In genomic region chr3:107496086-107496850, GRCm38 (mm10) we compare ENCODE assay signal across 16 mouse cellular contexts. TPM values are rescaled to one million over a fixed set of nuclear protein-coding genes. Genes with fewer than 3 reads are reported as not detected.
DNase-seq lines count a peak whose midpoint lies in the region; ATAC-seq and TF ChIP-seq lines count a peak whose summit lies in the region.
"Had no signal": no experiment of that assay in that cellular context is flagged by ENCODE, and none has a peak within 500 bp of the region (broad histone marks: within the 10 kb centered on the region; RNA-seq: fewer than 3 reads in every experiment).

No protein-coding gene starts in this region.

- no peak overlapping the region for H3K27ac ChIP-seq in kidney, postnatal 0 days
- H3K27ac ChIP-seq in forebrain, embryonic 16.5 days (ENCODE audit: low read length) = peak overlapping the region; percentile 49
- H3K27ac ChIP-seq in midbrain, postnatal 0 days (ENCODE audit: low read depth, low read length) = no peak overlapping the region
- no peak overlapping the region for H3K27ac ChIP-seq in liver, embryonic 11.5 days (ENCODE audit: low read depth, low read length)
- H3K27ac ChIP-seq: limb, embryonic 13.5 days had no signal

- no peaks in the 10 kb centered on the region for H3K27me3 ChIP-seq in kidney, postnatal 0 days (ENCODE audit: insufficient read depth, low read length)
- no peaks in the 10 kb centered on the region for H3K27me3 ChIP-seq in forebrain, embryonic 16.5 days (replicated peaks; ENCODE audit: control insufficient read depth, insufficient read depth, low read length)
- H3K27me3 ChIP-seq in midbrain, postnatal 0 days (ENCODE audit: insufficient read depth, low read length) = no peaks in the 10 kb centered on the region
- no peaks in the 10 kb centered on the region for H3K27me3 ChIP-seq in liver, embryonic 11.5 days (replicated peaks; ENCODE audit: control insufficient read depth, insufficient read depth, low read length)
- H3K27me3 ChIP-seq: limb, embryonic 13.5 days had no signal

- DNase-seq in cerebellum, adult 11-12 months = peak; percentile 63
- DNase-seq in cerebellum, postnatal 36 days = no peak
- no peak for DNase-seq in kidney, postnatal 0 days (ENCODE audit: low spot score)
- DNase-seq in kidney, adult 8-10 months = no peak
- DNase-seq in midbrain, postnatal 0 days (ENCODE audit: low spot score) = peak; percentile 84
- DNase-seq in liver, embryonic 11.5 days (ENCODE audit: low spot score) = no peak
- DNase-seq in thymus, postnatal 25 days = no peak
- DNase-seq: heart, adult 18-20 months had no signal

- WGBS in kidney, postnatal 0 days = 52% methylated on average over 13 of the region's 13 CpGs
- WGBS in forebrain, embryonic 16.5 days = 36% methylated on average over 13 of the region's 13 CpGs
- WGBS in midbrain, postnatal 0 days = 45% methylated on average over 13 of the region's 13 CpGs
- 74% methylated on average over 13 of the region's 13 CpGs for WGBS in liver, embryonic 11.5 days

- no peaks in the 10 kb centered on the region for H3K9me3 ChIP-seq in kidney, postnatal 0 days (replicated peaks; ENCODE audit: low read length)
- H3K9me3 ChIP-seq in forebrain, embryonic 16.5 days (ENCODE audit: control insufficient read depth, low read length) = no peaks in the 10 kb centered on the region
- H3K9me3 ChIP-seq in midbrain, postnatal 0 days (ENCODE audit: low read length) = no peaks in the 10 kb centered on the region
- H3K9me3 ChIP-seq in liver, embryonic 11.5 days (ENCODE audit: control insufficient read depth, low read length) = peaks cover 4% of the 10 kb centered on the region

- H3K9ac ChIP-seq in kidney, postnatal 0 days (ENCODE audit: low read depth, low read length) = no peak overlapping the region
- no peak overlapping the region for H3K9ac ChIP-seq in forebrain, embryonic 16.5 days (replicated peaks; ENCODE audit: low read depth, low read length)
- no peak overlapping the region for H3K9ac ChIP-seq in midbrain, postnatal 0 days (replicated peaks; ENCODE audit: low read length, poor library complexity, severe bottlenecking)
- no peak overlapping the region for H3K9ac ChIP-seq in liver, embryonic 11.5 days (ENCODE audit: low read depth, low read length)
- H3K9ac ChIP-seq: limb, embryonic 13.5 days had no signal

- H3K4me3 ChIP-seq in kidney, postnatal 0 days (replicated peaks; ENCODE audit: low read depth, low read length) = no peak overlapping the region
- no peak overlapping the region for H3K4me3 ChIP-seq in forebrain, embryonic 16.5 days (replicated peaks; ENCODE audit: low read length)
- H3K4me3 ChIP-seq in midbrain, postnatal 0 days (ENCODE audit: low read depth, low read length) = no peak overlapping the region
- H3K4me3 ChIP-seq in liver, embryonic 11.5 days (ENCODE audit: low read depth, low read length) = no peak overlapping the region
- H3K4me3 ChIP-seq: limb, embryonic 13.5 days had no signal

- H3K36me3 ChIP-seq in kidney, postnatal 0 days (ENCODE audit: insufficient read depth, low read length) = 0 out of 2 replicates have a peak, but pooled peaks cover 3% of the 10 kb centered on the region
- H3K36me3 ChIP-seq in forebrain, embryonic 16.5 days (ENCODE audit: control insufficient read depth, insufficient read depth) = no peaks in the 10 kb centered on the region
- peaks cover 40% of the 10 kb centered on the region for H3K36me3 ChIP-seq in midbrain, postnatal 0 days (ENCODE audit: insufficient read depth, low read length)
- H3K36me3 ChIP-seq in liver, embryonic 11.5 days (ENCODE audit: control insufficient read depth, insufficient read depth, low read length) = no peaks in the 10 kb centered on the region

- no peak for TF ChIP-seq CTCF in kidney, postnatal 0 days (IDR thresholded peaks at IDR 0.05; ENCODE audit: low read depth)
- no peak for TF ChIP-seq CTCF in midbrain, postnatal 0 days (IDR thresholded peaks at IDR 0.05)

- 0 out of 2 replicates have a peak, but pooled peaks have one; percentile 40 for ATAC-seq in kidney, postnatal 0 days (replicated peaks; ENCODE audit: low FRiP score, low read depth)
- peak; percentile 68 for ATAC-seq in forebrain, embryonic 16.5 days
- no peak for ATAC-seq in midbrain, postnatal 0 days (ENCODE audit: low FRiP score)
- ATAC-seq in liver, embryonic 11.5 days (replicated peaks; ENCODE audit: low FRiP score) = no peak
- ATAC-seq: activated CD4-positive, CD25-positive, alpha-beta regulatory T cell, adult 4 months; lung, postnatal 0 days had no signal

- no peak overlapping the region for H3K4me2 ChIP-seq in kidney, postnatal 0 days (ENCODE audit: low read length)
- no peak overlapping the region for H3K4me2 ChIP-seq in forebrain, embryonic 16.5 days (ENCODE audit: low read length)
- no peak overlapping the region for H3K4me2 ChIP-seq in midbrain, postnatal 0 days (ENCODE audit: low read depth, low read length, poor library complexity, severe bottlenecking)
- no peak overlapping the region for H3K4me2 ChIP-seq in liver, embryonic 11.5 days
- H3K4me2 ChIP-seq: limb, embryonic 13.5 days had no signal

- H3K4me1 ChIP-seq in kidney, postnatal 0 days (replicated peaks; ENCODE audit: insufficient read depth, low read length) = no peaks in the 10 kb centered on the region
- peaks cover 37% of the 10 kb centered on the region for H3K4me1 ChIP-seq in forebrain, embryonic 16.5 days (replicated peaks; ENCODE audit: control insufficient read depth, insufficient read depth, low read length)
- peaks cover 1% of the 10 kb centered on the region; the same call in 1 of the 2 replicates for H3K4me1 ChIP-seq in midbrain, postnatal 0 days (ENCODE audit: insufficient read depth, low read length)
- H3K4me1 ChIP-seq in liver, embryonic 11.5 days (replicated peaks; ENCODE audit: control insufficient read depth, insufficient read depth, low read length) = no peaks in the 10 kb centered on the region; the same call in 1 of the 2 replicates

RNA-seq across cellular contexts. Expression of gene Slc6a17, which starts 21.6 kb away (rescaled TPM):
- 4.2 and 4.9 TPM in 2 replicates for polyA plus RNA-seq in kidney, postnatal 0 days (2015; fragmentation: Nextera tagmentation; extraction: Ambion mirVana)
- polyA plus RNA-seq in forebrain, embryonic 16.5 days (2015; fragmentation: Nextera tagmentation; extraction: Ambion mirVana) = 16.0 and 21.6 TPM in 2 replicates
- total RNA-seq in midbrain, postnatal 0 days (2014; rRNA removed) = 52.0 and 60.0 TPM in 2 replicates
- polyA plus RNA-seq in midbrain, postnatal 0 days (2015; fragmentation: Nextera tagmentation; extraction: Ambion mirVana) = 17.5 and 22.2 TPM in 2 replicates
- polyA plus RNA-seq in liver, embryonic 11.5 days (2014; fragmentation: Nextera tagmentation; extraction: Ambion mirVana) = 0.91 and 2.0 TPM in 2 replicates
- polyA plus RNA-seq: activated CD4-positive, CD25-positive, alpha-beta regulatory T cell, adult 4 months had no signal

RNA-seq across cellular contexts. Expression of gene Kcnc4, which starts 36.9 kb away (rescaled TPM):
- polyA plus RNA-seq in kidney, postnatal 0 days (2015; fragmentation: Nextera tagmentation; extraction: Ambion mirVana) = 0.08 and 0.12 TPM in 2 replicates
- 1.7 and 2.3 TPM in 2 replicates for polyA plus RNA-seq in forebrain, embryonic 16.5 days (2015; fragmentation: Nextera tagmentation; extraction: Ambion mirVana)
- 41.3 and 46.8 TPM in 2 replicates for total RNA-seq in midbrain, postnatal 0 days (2014; rRNA removed)
- 16.0 and 17.2 TPM in 2 replicates for polyA plus RNA-seq in midbrain, postnatal 0 days (2015; fragmentation: Nextera tagmentation; extraction: Ambion mirVana)
- 0.04 and 0.05 TPM in 2 replicates for polyA plus RNA-seq in liver, embryonic 11.5 days (2014; fragmentation: Nextera tagmentation; extraction: Ambion mirVana)
- total RNA-seq: hematopoietic stem cell, adult 5-6 weeks had no signal
- polyA plus RNA-seq: activated CD4-positive, CD25-positive, alpha-beta regulatory T cell, adult 4 months; stomach, embryonic 14.5 days had no signal

RNA-seq across cellular contexts. Expression of gene Ubl4b, which starts 58.6 kb away (rescaled TPM):
- not detected in 2 replicates for polyA plus RNA-seq in kidney, postnatal 0 days (2015; fragmentation: Nextera tagmentation; extraction: Ambion mirVana)
- polyA plus RNA-seq in forebrain, embryonic 16.5 days (2015; fragmentation: Nextera tagmentation; extraction: Ambion mirVana) = not detected in 2 replicates
- not detected in 2 replicates for total RNA-seq in midbrain, postnatal 0 days (2014; rRNA removed)
- not detected in 2 replicates for polyA plus RNA-seq in midbrain, postnatal 0 days (2015; fragmentation: Nextera tagmentation; extraction: Ambion mirVana)
- not detected in 2 replicates for polyA plus RNA-seq in liver, embryonic 11.5 days (2014; fragmentation: Nextera tagmentation; extraction: Ambion mirVana)
- total RNA-seq: heart, adult 18-20 months; hematopoietic stem cell, adult 5-6 weeks; layer of hippocampus, postnatal 10 days had no signal
- polyA plus RNA-seq: activated CD4-positive, CD25-positive, alpha-beta regulatory T cell, adult 4 months; lung, postnatal 0 days; stomach, embryonic 14.5 days; urinary bladder, adult 2 months had no signal

Comparison
In these comparisons a context has a peak if more than half of its experiments do, and no peak if none do; other contexts are left out.
1. DNase-seq: peak in cerebellum, adult 11-12 months (single experiment) and midbrain, postnatal 0 days (single experiment); none in cerebellum, postnatal 36 days (0 of 2), kidney, postnatal 0 days (single experiment), kidney, adult 8-10 months (0 of 2), liver, embryonic 11.5 days (single experiment) and thymus, postnatal 25 days (single experiment).
2. ATAC-seq: peak in kidney, postnatal 0 days (single experiment) and forebrain, embryonic 16.5 days (single experiment); none in midbrain, postnatal 0 days (single experiment) and liver, embryonic 11.5 days (single experiment).